Mouse (Mus musculus) layer of hippocampus, adult 9-10 months (tissue): ENCODE measurements around the gene Fxn.
"Not testable (repeated sequence)": the region's sequence is repeated elsewhere in the genome, so short reads cannot be mapped to it uniquely, and the experiment has no call there.

Source experiments
- DNase-seq: peaks from one replicate; pipeline ENCODE4 v3.0.0; 2022; ENCODE audit warnings: low spot score

Gene Fxn

DNA sequence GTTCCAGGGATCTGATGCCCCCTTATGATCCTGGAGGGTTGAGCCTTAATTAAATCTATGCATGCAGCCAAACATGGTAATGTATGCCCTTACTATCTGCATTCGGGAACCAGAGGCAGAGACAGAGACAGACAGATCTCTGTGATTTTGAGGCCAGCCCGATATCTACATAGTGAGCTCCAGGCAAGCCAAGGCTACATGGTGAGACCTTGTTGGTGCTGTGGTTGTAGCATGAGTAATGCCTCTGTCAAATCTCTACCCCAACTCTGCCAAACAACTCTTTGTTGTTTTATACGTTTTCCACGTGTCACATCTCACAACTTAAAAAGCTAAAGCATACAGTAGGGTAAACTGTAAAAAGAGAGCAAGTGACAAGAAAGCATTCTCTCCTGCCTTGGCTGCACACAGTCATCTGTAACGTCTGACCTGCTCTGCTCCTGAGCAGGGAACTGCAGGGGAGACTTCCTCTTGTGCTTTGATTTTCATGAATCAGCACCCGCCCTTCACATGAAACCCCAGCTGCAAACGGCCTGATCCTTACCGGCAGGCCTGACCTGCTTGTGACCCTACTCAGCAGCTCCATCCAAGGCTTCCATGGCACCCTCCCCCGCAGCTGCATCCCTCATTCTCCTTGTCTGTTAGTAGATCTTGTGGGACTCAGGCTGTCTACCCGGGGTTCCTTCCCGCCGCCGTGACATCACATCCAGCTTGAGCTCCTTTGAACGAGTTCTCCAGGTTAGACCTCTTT lies 38.4 kb downstream of the Fxn start:
- no peak for DNase-seq

DNA sequence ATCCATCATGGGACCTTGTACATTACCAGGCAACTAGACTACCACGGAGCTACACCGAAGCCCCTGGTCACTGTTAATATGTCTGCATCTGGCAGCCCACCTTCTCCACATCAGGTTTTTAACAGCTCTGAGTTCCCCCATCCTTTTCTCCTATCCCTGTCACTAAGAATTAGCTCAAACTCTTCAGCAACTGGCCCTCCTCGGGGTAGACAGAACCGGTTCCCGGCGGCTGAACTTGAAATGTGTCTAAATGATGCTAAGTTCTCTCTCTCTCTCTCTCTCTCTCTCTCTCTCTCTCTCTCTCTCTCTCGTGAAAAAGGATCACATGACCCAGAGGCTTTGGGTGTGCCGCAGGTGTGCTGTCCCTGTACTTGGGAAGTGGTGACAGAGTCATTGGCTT lies 39.1 kb downstream of the Fxn start:
- DNase-seq, result no peak

- no peak for DNase-seq
Measured at GRCm38 (mm10) chr19:24238011-24238410, 42.4 kb downstream of the Fxn start.

GRCm38 (mm10) chr19:24232356-24232755 lies 48.0 kb downstream of the Fxn start:
- DNase-seq, result not testable (repeated sequence)

- DNase-seq, result no peak
Measured at GRCm38 (mm10) chr19:24225305-24225696, 55.1 kb downstream of the Fxn start.

DNA sequence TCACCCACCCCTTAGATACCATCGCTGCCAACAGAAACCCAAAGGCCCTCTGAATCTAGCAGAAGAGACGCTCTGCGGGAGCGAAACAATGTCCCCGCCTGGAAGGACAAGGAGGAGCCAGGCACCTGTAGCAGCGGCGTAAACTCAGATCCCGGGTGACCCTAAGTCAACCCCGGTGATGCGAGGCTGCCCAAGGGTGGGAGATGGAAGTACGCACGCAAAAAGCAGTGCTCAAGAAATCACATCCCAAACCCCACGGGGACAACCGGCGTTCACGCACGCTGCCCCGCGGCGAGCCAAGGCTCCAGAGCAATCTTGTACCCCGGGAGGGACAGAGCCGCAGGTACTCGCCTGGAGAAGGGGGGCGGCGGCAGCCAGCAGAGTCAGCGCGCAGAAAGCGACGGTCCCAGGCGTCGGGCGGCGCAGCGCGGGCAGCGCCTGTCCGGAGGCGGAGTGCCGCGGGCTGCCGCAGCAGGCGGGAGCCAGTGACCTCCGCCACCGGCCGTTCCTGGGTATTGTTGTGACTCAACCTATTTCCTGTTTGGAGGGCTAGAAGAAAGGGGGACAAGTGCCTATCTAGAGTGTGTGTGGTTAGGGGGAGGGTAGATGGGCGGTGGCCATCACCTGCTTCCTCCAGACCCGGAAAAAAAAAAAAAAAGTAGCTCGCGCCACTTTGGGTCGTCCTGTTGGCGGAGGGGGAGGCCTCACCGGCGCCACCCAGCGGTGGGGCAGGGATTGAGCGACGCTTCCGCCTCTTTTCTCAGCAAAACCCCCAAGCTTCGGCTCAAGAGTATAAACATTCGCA lies 55.7 kb downstream of the Fxn start, which contains the start of gene Tjp2:
Gene Tjp2, minus strand, starts transcription at position 531 of the 805 bp plus-strand sequence.
- DNase-seq, result no peak

- no peak for DNase-seq
Measured at GRCm38 (mm10) chr19:24223851-24224251, 56.6 kb downstream of the Fxn start.

DNA sequence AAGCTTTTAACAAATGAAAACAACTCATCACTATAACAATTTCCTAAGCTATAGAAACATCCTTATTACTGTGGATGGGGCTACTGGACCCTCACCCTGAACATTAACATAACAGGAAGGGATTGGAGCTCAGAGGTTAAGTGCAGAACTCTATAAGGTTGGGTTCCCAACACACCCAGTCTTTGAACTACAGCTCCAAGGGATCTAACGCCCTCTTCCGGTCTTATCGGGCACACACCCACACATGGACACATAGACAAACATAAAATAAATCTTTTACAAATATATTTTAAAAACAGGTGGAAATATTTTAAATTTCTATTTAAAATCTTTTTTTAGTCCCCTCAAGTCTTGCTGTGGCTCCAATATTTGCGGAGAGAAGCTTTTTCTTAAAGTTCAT lies 59.0 kb downstream of the Fxn start:
- no peak for DNase-seq

- DNase-seq, result no peak
Measured at GRCm38 (mm10) chr19:24220795-24221445, 59.5 kb downstream of the Fxn start.

- DNase-seq, result no peak
Measured at GRCm38 (mm10) chr19:24219011-24219410, 61.4 kb downstream of the Fxn start.

- DNase-seq, result no peak
Measured at GRCm38 (mm10) chr19:24218291-24218690, 62.1 kb downstream of the Fxn start.

- no peak for DNase-seq
Measured at GRCm38 (mm10) chr19:24217851-24218250, 62.6 kb downstream of the Fxn start.

DNA sequence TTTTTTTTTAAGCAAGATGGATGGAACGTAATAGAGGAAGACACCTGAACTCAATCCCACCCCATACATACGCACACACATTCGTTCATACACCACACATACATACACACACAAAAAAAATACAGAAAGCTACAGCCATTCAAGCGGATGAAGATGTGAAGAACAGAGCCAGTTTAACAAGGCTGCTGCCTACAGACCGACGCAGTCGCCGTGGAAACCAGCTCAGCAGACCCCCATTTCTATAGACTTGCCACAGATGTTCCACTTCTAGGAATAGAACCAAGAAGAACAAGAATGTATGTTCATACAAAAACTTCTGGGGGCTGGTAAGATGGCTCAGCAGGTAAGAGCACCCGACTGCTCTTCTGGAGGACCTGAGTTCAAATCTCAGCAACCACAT lies 63.6 kb downstream of the Fxn start:
- no peak for DNase-seq

DNA sequence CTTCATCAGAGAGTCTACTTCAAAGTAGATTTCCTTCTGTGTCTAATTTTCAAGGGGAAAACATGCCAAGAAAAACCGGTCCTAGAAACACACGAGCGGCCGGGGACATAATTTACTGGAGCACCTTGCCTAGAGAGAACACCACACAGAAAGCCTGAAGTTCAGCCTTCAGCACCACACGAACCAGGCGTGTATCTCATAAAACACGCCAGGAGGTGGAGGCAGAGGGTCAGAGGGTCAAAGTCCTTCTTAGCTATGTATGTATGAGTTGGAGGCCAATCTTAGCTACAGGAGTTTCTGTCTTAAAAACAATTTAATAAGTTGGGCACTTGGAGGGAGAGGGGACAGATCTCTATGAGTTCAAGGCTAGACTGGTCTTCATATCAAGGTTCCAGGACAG lies 65.5 kb downstream of the Fxn start:
- DNase-seq, result no peak

GRCm38 (mm10) chr19:24213299-24213698 lies 67.1 kb downstream of the Fxn start:
- no peak for DNase-seq

GRCm38 (mm10) chr19:24212552-24213249 lies 67.7 kb downstream of the Fxn start:
- DNase-seq, result no peak
